Mouse (Mus musculus) hindbrain, embryonic 13.5 days (tissue): ENCODE measurements around the gene Arhgef39. TPM values are rescaled to one million over a fixed set of nuclear protein-coding genes. Genes with fewer than 3 reads are reported as not detected.
A peak's percentile ranks its signal among the peaks of the same experiment; 100 is the strongest.

ENCODE experiments used
- ATAC-seq: fragments of 200-750 bp; cut with Nextera tagmentation; 2 replicates; pipeline ENCODE4 v1.8.0; 2017; ENCODE audit warnings: moderate TSS enrichment; ENCODE audit not compliant: low FRiP score
- H3K27ac ChIP-seq: fragments of 300-500 bp; sonication (generic); 2 replicates; pipeline ENCODE4 v1.5.1; 2015; ENCODE audit warnings: inconsistent platforms, mild to moderate bottlenecking, moderate library complexity
- H3K27me3 ChIP-seq: fragments of 300-500 bp; sonication (generic); 2 replicates; pipeline ENCODE4 v1.6.1; 2015; ENCODE audit warnings: mild to moderate bottlenecking, inconsistent platforms
- H3K36me3 ChIP-seq: fragments of 300-500 bp; sonication (generic); 2 replicates; pipeline ENCODE4 v1.6.1; 2015; ENCODE audit warnings: mild to moderate bottlenecking, inconsistent platforms
- H3K4me1 ChIP-seq: fragments of 300-500 bp; sonication (generic); replicated peaks from 2 replicates; pipeline ENCODE4 v1.6.1; 2015; ENCODE audit warnings: inconsistent platforms
- H3K4me2 ChIP-seq: fragments of 300-500 bp; sonication (generic); 2 replicates; pipeline ENCODE4 v1.6.1; 2015; ENCODE audit warnings: inconsistent platforms, mild to moderate bottlenecking, moderate library complexity
- H3K4me3 ChIP-seq: fragments of 300-500 bp; sonication (generic); 2 replicates; pipeline ENCODE4 v1.5.1; 2015; ENCODE audit warnings: mild to moderate bottlenecking, inconsistent platforms
- H3K9ac ChIP-seq: fragments of 300-500 bp; sonication (generic); 2 replicates; pipeline ENCODE4 v1.6.1; 2015; ENCODE audit warnings: mild to moderate bottlenecking, inconsistent platforms
- H3K9me3 ChIP-seq: fragments of 300-500 bp; sonication (generic); 2 replicates; pipeline ENCODE4 v1.6.1; 2016; ENCODE audit warnings: inconsistent platforms
- WGBS: fragments of 180-500 bp; shearing (Covaris S2); methylation state at CpG from one replicate; pipeline ENCODE4 v1.1.7; 2015; 5-methylcytosine and 5-hydroxymethylcytosine counted together
- polyA plus RNA-seq: library from polyadenylated mRNA; unstranded; fragments of >200 nt; fragmentation: Nextera tagmentation; extraction: Ambion mirVana; gene quantifications from 2 replicates; pipeline ENCODE4 v1.2.1, GENCODE M21; 2015

Gene Arhgef39
- polyA plus RNA-seq, 1 experiment from 2014 or later, result 8.4 TPM

DNA sequence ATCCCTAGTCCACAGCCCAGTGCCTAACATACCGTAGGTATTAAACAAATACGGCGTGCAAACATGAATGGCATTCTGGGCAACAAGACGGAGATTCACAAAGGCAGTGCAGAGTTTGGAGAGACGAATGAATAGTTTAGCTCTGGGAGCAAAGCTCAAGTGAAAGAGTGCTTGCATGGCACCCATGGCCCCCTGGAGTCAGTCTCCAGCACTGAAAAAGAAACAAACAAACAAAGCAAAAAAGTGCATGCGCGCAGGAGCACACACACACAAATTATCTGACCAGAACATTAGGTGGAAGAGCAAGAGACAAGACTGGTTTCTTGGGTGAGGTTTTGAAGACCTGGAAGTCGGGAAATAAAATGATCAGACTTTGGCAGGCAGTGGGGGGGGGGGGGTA is 6.6 kb upstream of the Arhgef39 start:
- H3K27ac ChIP-seq, result no peak overlapping the region
- H3K4me3 ChIP-seq, result no peak overlapping the region
- no peaks in the 10 kb centered on the region for H3K36me3 ChIP-seq
- no peak overlapping the region for H3K9ac ChIP-seq
- no peaks in the 10 kb centered on the region for H3K9me3 ChIP-seq
- ATAC-seq, result no peak
- WGBS, result 63% methylated on average over 8 of the region's 8 CpGs
- no peak overlapping the region for H3K4me2 ChIP-seq
- H3K4me1 ChIP-seq, result peaks cover 19% of the 10 kb centered on the region
- peaks cover 40% of the 10 kb centered on the region for H3K27me3 ChIP-seq

DNA sequence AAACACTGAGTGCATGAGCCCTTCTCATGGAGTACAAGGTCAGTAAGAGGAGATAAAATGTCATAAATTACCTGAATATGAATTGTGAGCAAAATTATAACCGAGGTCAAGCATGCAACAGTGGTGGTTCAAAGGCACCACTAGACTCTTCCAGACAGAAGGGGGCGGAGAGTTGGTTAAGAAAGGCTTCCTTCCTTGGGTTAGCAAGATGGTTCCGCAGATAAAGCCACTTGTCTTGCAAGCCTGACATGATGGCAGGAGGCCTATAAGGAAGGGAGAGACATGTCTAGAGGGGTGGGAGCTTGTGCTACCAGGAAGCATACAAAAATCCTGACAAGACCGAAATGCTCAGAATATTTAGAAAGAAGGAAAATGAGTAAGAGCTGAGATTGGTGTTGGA is 4.8 kb upstream of the Arhgef39 start:
- H3K9ac ChIP-seq, result no peak overlapping the region
- ATAC-seq, result no peak
- H3K9me3 ChIP-seq, result no peaks in the 10 kb centered on the region
- peaks cover 24% of the 10 kb centered on the region for H3K4me1 ChIP-seq
- WGBS, result 84% methylated on average over 4 of the region's 4 CpGs
- peaks cover 32% of the 10 kb centered on the region for H3K27me3 ChIP-seq
- no peak overlapping the region for H3K4me2 ChIP-seq
- no peak overlapping the region for H3K4me3 ChIP-seq
- no peaks in the 10 kb centered on the region for H3K36me3 ChIP-seq
- H3K27ac ChIP-seq, result no peak overlapping the region

DNA sequence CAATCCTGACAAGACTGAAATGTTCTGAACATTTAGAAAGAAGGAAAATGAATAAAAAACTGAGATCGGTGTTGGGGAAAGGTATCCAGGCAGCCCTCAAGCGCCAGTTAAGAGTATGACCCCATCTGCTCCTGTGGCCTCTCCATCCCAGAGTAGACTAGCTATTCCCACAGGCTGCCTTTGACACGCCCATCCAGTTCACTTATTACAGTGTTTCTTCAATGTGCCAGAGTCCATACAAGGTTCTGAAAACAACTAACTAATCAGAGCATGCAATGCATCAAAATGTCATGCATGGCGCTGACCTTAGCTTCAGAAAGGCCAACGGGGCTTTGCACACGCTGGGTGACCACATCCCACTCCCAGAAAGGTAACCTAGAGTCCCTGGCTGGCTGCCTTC is 4.0 kb upstream of the Arhgef39 start:
- Histone ChIP-seq H3K27ac (no peak overlapping the region), H3K9me3 (no peaks in the 10 kb centered on the region), H3K4me1 (peaks cover 24% of the 10 kb centered on the region), H3K27me3 (peaks cover 28% of the 10 kb centered on the region), H3K4me2 (no peak overlapping the region), H3K4me3 (no peak overlapping the region), H3K36me3 (no peaks in the 10 kb centered on the region), H3K9ac (no peak overlapping the region)
- no peak for ATAC-seq
- WGBS, result 79% methylated on average over 6 of the region's 6 CpGs

- no peak overlapping the region for H3K9ac ChIP-seq
- no peaks in the 10 kb centered on the region for H3K36me3 ChIP-seq
- no peak overlapping the region for H3K4me2 ChIP-seq
- H3K27ac ChIP-seq, result no peak overlapping the region
- ATAC-seq, result no peak
- H3K4me1 ChIP-seq, result peaks cover 24% of the 10 kb centered on the region
- H3K4me3 ChIP-seq, result no peak overlapping the region
- H3K27me3 ChIP-seq, result peaks cover 23% of the 10 kb centered on the region
- WGBS, result 79% methylated on average over 2 of the region's 2 CpGs
- no peaks in the 10 kb centered on the region for H3K9me3 ChIP-seq
Measured at GRCm38 (mm10) chr4:43503041-43503440, 3.5 kb upstream of the Arhgef39 start.

DNA sequence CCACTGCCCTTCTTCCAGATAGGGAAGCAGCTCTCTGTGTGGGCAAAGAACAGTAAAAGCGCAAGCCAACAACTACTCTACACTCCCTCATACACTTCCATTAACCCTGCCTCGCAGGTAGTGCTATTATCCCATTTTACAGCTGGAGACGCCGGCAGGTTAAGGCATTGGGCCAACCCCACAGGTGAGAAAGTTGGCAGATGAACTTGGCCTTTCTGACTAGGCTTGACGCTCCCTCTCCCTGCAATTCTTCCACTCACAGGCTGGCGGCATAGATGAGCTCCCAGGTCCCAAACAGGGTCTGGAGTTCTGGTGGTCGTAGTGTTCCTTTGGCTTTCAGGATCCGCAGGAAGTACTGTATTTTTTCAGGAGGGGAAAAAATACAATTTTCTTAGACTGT is 512 bp downstream of the Arhgef39 start:
- H3K36me3 ChIP-seq, result peaks cover 3% of the 10 kb centered on the region; the same call in 1 of the 2 replicates
- H3K4me1 ChIP-seq, result peaks cover 39% of the 10 kb centered on the region
- no peaks in the 10 kb centered on the region for H3K9me3 ChIP-seq
- H3K9ac ChIP-seq, result peak overlapping the region; percentile 72; the same call in 1 of the 2 replicates
- H3K4me2 ChIP-seq, result peak overlapping the region; percentile 77
- 0 out of 2 replicates have a peak, but pooled peaks cover 6% of the 10 kb centered on the region for H3K27me3 ChIP-seq
- H3K4me3 ChIP-seq, result peak overlapping the region; percentile 53
- 0 out of 2 replicates have a peak, but pooled peaks have one; percentile 12 for ATAC-seq
- no peak overlapping the region for H3K27ac ChIP-seq
- WGBS, result 16% methylated on average over 8 of the region's 8 CpGs

DNA sequence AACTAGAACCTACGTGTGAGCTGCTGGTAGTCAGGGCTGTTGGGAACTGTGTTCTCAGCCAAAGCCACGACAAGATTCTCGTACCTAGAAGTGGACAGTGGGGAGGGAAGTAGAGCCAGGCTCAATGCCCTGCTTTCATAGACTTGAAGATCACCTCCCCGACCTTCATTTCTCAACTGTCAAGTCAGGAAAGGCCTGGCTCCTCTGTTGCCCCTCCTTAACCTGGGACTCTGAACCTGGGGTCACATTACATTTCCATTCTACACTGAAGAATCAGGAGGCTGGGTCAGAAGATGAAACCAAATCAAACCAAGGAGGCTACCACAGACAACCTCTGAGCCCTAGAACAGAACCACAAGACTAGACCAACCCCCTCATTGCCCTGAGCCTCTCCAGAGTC is 1.5 kb downstream of the Arhgef39 start:
- Histone ChIP-seq H3K4me2 (peak overlapping the region; percentile 77), H3K27me3 (0 out of 2 replicates have a peak, but pooled peaks cover 4% of the 10 kb centered on the region), H3K27ac (no peak overlapping the region), H3K4me1 (peaks cover 42% of the 10 kb centered on the region), H3K9ac (peak overlapping the region; percentile 72; the same call in 1 of the 2 replicates), H3K4me3 (peak overlapping the region; percentile 53; the same call in 1 of the 2 replicates), H3K9me3 (no peaks in the 10 kb centered on the region), H3K36me3 (peaks cover 3% of the 10 kb centered on the region; the same call in 1 of the 2 replicates)
- WGBS, result 77% methylated on average over 4 of the region's 4 CpGs
- no peak for ATAC-seq

DNA sequence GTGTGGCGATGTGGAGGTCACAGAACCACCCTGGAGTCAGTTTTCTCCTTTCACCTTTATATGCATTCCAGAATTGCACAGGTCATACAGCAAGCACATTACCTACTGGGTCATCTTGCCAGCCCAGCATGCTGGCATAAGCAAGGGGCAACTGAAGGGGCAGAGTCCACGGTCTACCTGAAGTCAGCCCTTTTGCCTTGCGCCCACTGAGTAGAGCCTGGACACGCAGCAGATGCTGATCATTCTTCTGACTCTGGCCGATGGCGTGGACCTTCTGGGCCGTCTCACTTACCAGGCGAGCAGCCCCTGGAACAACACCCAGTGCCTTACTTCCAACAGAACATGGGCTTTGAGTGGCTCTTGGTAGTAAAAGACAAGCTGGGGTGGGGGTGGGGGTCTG is 2.1 kb downstream of the Arhgef39 start:
- peaks cover 42% of the 10 kb centered on the region for H3K4me1 ChIP-seq
- ATAC-seq, result no peak

GRCm38 (mm10) chr4:43496587-43496986 is 2.9 kb downstream of the Arhgef39 start:
- 0 out of 2 replicates have a peak, but pooled peaks cover 4% of the 10 kb centered on the region for H3K27me3 ChIP-seq
- H3K9ac ChIP-seq, result no peak overlapping the region
- H3K9me3 ChIP-seq, result no peaks in the 10 kb centered on the region
- H3K27ac ChIP-seq, result no peak overlapping the region
- no peak overlapping the region for H3K4me3 ChIP-seq
- H3K4me2 ChIP-seq, result no peak overlapping the region
- H3K4me1 ChIP-seq, result peaks cover 42% of the 10 kb centered on the region
- no peak for ATAC-seq
- WGBS, result 58% methylated on average over 6 of the region's 6 CpGs
- peaks cover 3% of the 10 kb centered on the region; the same call in 1 of the 2 replicates for H3K36me3 ChIP-seq

More for the DNA sequence above, 2.1 kb downstream of the Arhgef39 start:
- H3K4me2 ChIP-seq, result no peak overlapping the region
- H3K9ac ChIP-seq, result peak overlapping the region; percentile 15; the same call in 1 of the 2 replicates
- H3K27ac ChIP-seq, result no peak overlapping the region
- H3K27me3 ChIP-seq, result 0 out of 2 replicates have a peak, but pooled peaks cover 4% of the 10 kb centered on the region
- no peak overlapping the region for H3K4me3 ChIP-seq
- peaks cover 3% of the 10 kb centered on the region; the same call in 1 of the 2 replicates for H3K36me3 ChIP-seq
- H3K9me3 ChIP-seq, result no peaks in the 10 kb centered on the region
- 97% methylated on average over 8 of the region's 8 CpGs for WGBS

- Histone ChIP-seq H3K4me2 (peak overlapping the region; percentile 62), H3K27ac (peak overlapping the region; percentile 91), H3K9me3 (no peaks in the 10 kb centered on the region), H3K4me3 (peak overlapping the region; percentile 65), H3K36me3 (peaks cover 3% of the 10 kb centered on the region; the same call in 1 of the 2 replicates), H3K9ac (peak overlapping the region; percentile 84), H3K27me3 (0 out of 2 replicates have a peak, but pooled peaks cover 3% of the 10 kb centered on the region), H3K4me1 (peaks cover 30% of the 10 kb centered on the region)
- WGBS, result 1% methylated on average over 9 of the region's 9 CpGs
- ATAC-seq, result no peak
Measured at GRCm38 (mm10) chr4:43493846-43494240, 5.7 kb downstream of the Arhgef39 start.

- Histone ChIP-seq H3K4me1 (peaks cover 25% of the 10 kb centered on the region), H3K9me3 (no peaks in the 10 kb centered on the region), H3K4me2 (peak overlapping the region; percentile 62), H3K27ac (peak overlapping the region; percentile 91), H3K9ac (peak overlapping the region; percentile 84), H3K36me3 (peaks cover 3% of the 10 kb centered on the region; the same call in 1 of the 2 replicates), H3K27me3 (no peaks in the 10 kb centered on the region), H3K4me3 (peak overlapping the region; percentile 65)
- 0% methylated on average over 47 of the region's 47 CpGs for WGBS
- peak; percentile 93 for ATAC-seq
Measured at GRCm38 (mm10) chr4:43493186-43493845, 6.2 kb downstream of the Arhgef39 start.

DNA sequence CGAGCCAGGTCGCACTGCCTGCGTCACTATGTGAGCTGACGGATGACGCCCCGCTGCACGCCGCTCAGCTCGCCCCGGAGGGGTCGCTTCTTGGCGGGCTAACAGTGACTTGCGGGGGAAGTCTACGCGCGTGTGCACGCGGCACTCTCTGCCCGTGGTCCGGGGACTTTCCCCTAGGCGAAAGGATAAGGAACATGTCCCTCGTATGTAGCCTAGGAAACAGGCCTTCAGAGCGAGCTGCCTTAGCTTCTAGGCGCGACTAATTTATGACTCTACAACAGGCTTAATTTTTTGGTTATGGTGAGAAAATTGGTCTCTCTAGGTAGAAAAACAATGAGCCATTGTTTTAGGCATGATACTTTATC is 6.7 kb downstream of the Arhgef39 start, which contains the start of gene Ccdc107:
Gene Ccdc107, plus strand, starts transcription at position 80 of the 365 bp plus-strand sequence.
- Histone ChIP-seq H3K27ac (peak within 1 kb of the TSS; percentile 91), H3K9me3 (no peaks in the 10 kb centered on the region), H3K4me2 (peak within 1 kb of the TSS; percentile 62), H3K9ac (peak within 1 kb of the TSS; percentile 84), H3K36me3 (peaks cover 3% of the 10 kb centered on the region; the same call in 1 of the 2 replicates), H3K4me1 (peaks cover 20% of the 10 kb centered on the region), H3K27me3 (no peaks in the 10 kb centered on the region), H3K4me3 (peak within 1 kb of the TSS; percentile 65)
- ATAC-seq, result peak; percentile 99
- 0% methylated on average over 25 of the region's 25 CpGs for WGBS

DNA sequence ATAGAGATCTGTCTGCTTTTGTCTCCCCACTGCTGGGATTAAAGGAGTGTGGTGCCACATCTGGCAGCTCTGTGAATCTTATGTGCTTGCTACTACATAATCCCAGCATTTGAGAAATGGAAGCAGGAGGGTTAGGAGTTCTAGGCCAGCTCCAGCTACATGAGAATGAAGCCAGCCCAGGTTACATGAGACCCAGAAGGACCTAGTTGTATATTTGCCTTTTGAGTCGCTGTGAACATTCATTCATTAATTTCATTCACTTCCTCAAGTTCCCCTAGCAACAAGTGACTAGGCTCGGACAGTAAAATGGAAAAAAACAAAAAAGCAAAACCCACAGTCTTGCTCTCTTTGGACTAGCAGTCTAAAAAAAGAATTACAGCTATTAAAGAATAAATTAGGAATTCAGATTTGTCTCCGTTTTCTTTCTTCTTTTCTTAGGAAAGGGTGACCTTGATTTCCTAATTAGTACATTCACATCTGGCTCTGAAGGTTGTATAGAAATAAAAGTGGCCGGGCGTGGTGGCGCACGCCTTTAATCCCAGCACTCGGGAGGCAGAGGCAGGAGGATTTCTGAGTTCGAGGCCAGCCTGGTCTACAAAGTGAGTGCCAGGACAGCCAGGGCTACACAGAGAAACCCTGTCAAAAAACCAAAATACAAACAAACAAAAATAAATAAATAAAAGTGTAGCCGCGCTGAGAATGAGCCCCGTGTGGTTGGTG is 7.2 kb downstream of the Arhgef39 start:
- H3K4me1 ChIP-seq, result peaks cover 15% of the 10 kb centered on the region
- ATAC-seq, result no peak
- no peaks in the 10 kb centered on the region for H3K9me3 ChIP-seq
- H3K36me3 ChIP-seq, result peaks cover 3% of the 10 kb centered on the region; the same call in 1 of the 2 replicates
- no peaks in the 10 kb centered on the region for H3K27me3 ChIP-seq
- WGBS, result 47% methylated on average over 12 of the region's 12 CpGs
- H3K4me2 ChIP-seq, result peak overlapping the region; percentile 62
- H3K4me3 ChIP-seq, result peak overlapping the region; percentile 65
- no peak overlapping the region for H3K9ac ChIP-seq
- H3K27ac ChIP-seq, result peak overlapping the region; percentile 91
